Mouse (Mus musculus) spleen, adult 18-20 months (tissue): Measurements from ENCODE around the gene F10.
"Not testable (repeated sequence)": the region's sequence is repeated elsewhere in the genome, so short reads cannot be mapped to it uniquely, and the experiment has no call there.

Source experiments
- DNase-seq, 2 experiments: peaks; one replicate each; pipeline ENCODE4 v3.0.0; 2022; ENCODE audit warnings: mixed read lengths in 2 of 2

The F10 gene

DNA sequence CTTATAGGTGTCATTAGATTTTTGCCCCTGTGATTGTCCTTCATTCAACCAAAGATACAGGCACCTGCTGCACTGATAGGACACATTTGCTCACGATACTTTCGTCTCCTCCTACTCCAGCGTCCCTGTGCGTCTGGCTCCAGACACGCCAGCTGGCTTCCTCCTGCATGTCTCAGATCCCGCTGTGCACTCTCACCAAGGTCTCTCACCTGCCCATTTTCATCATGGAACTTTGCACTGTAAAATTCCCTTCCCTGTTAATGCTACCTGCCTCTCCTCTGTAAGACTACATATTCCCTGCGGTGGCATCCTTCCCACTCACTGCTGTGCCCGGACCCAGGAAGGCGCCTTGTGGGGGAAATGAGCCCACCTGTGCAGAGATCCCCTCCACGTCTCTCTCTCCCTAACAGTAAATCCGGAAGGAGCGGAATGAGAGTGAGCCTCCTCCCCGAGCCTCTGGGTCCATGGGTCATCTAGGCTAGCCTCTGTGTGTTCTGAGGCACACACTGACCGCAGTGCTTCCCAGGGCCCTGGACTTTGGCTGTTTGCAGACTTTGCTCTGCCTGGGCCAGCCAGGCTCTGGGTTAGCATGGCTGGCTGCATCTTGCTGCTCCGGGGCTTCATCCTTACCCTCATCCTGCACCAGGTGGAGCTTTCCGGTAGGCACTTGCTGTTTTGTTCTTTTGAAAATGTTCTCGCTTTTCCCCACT lies 23.5 kb downstream of the F10 start, which contains the start of gene Proz:
TSS of gene Proz (plus strand) at position 474 of the 710 bp plus-strand sequence.
- no peak for DNase-seq

DNA sequence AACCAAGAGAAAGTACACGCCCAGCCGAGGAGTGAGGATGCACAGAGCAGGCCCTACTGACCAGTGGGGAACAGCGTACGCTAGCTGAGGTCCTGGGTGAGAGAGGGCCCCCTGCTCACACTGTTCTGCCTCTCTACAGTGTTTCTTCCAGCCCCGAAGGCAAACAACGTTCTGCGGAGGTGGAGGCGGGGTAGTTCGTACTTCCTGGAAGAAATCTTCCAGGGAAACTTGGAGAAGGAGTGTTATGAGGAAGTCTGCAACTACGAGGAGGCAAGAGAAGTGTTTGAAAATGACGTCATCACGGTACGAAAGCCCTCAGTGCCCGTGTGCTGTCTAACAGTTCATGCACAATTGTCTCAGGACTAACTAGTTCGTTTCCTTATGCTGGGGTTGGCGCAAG lies 26.0 kb downstream of the F10 start:
- DNase-seq, result no peak

DNA sequence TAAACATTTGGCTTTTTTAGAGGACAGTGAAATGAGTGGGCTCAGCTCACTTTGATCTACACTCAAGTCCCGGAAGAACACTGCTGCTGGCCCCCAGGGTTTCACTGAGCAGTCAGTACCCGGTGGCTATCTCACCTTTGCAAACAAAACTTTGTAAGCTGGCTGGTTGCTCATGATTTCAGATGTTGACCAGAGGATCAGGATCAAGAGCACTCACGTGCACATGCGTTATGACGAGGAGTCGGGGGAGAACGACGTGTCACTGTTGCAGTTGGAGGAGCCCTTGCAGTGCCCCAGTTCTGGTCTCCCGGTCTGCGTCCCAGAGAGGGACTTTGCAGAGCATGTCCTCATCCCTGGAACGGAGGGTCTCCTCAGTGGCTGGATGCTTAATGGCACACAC lies 36.1 kb downstream of the F10 start:
- DNase-seq, result no peak

DNA sequence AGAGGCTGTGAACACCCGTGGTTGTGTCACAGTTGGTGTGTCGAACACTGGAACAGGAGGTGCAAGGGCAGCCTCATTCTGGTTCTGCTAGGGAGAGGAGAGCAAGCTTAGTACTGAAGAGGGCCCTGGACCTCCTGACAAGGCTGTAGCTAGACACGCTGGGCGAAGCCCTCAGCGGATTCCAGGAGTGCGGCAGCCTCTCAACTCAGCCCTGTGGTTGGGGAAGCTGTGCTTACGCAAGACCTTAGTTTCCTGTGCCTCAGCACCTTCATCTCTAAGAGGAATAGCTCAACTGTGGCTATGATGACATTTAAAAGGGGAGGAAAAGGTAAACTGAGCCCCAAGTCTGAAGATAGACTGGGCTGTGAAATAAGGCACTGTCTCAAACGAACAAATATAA lies 37.9 kb downstream of the F10 start:
- no peak for DNase-seq

DNA sequence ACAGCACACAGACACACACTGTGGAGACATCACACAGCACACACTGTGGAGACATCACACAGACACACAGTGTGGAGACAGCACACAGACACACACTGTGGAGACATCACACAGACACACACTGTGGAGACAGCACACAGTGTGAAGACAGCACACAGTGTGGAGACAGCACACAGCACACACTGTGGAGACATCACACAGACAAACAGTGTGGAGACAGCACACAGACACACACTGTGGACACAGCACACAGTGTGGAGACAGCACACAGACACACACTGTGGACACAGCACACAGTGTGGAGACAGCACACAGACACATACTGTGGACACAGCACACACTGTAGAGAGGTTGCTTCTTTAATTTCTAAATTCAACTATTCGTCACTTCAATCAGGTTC lies 38.5 kb downstream of the F10 start:
- not testable (repeated sequence) for DNase-seq

DNA sequence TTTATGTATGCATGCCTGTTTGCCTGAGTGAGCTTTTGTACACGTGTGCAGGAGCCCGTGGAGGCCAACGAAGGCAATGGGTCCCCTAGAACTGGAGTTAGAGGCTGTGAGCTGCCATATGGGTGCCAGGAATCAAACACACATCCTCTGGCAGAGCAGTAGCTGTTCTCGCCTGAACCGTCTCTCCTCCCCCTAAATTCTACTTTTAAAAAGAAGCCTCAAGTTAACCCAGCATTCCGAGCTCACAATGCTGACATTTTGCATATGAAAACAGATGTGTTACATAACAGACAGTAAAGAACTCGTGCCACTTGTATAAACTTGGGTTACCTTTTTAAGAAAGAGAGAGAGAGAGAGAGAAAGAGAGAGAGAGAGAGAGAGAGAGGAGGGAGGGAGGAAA lies 40.4 kb downstream of the F10 start:
- DNase-seq, result no peak

DNA sequence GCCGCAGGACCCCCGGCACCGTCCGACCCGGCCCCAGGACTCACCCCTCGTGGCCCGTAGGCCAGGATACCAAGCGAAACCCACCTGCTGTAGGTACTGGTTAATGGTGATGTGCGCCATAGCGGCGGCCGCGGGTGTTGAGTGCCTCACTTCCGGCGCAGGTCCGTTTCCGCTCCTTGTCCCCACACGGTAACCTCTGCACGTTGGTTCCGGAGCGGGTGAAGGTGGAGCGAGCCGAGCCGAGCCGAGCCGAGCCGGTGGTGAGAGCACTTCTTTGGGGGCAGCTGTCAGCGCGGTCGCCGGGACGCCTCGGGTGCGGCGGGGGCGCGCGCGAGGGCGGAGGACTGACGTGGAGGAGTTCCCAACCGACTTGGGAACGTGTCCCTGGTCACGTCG lies 67.6 kb downstream of the F10 start:
- peak; percentile 80 to 88 for DNase-seq

DNA sequence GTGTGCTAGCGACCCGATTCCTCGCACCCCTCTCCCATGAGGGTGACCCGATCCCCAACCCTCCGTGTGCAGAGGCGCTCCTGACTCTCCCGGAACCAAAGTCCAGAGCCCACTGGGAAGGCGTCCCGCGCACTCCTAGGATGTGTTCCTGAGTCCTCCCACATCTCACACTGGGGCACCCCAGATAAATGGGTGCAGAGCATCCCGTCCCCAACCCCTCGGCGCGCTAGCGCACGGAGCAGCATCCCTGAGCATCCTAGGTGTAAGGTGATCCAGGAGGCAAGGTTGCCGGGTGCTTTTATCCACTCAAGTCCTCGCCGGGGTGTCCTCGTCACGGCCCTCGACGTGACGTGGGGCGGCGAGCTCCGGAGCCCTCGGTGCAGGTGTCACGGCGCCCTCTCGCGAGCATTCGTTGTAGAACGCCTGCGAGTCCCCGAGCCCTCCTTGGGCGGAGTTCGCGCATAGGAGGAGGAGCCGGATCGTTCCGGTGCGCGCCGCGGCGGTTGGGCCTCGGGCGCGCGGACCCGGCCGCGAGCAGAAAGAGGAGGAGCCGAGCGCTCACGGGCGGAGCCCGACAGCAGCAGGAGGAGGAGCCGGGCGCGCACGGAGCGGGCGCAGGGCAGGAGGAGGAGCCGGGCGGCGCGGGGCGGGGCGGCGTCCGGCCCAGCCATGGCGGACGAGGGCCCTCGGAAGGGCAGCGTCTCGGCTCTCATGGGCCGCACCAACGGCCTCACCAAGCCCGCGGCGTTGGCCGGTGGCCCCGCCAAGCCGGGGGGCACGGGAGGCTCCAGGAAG lies 68.2 kb downstream of the F10 start, which contains the start of the genes Pcid2 and Cul4a:
TSS of gene Pcid2 (minus strand) at position 373 of the 795 bp plus-strand sequence.
TSS of gene Cul4a (plus strand) at position 535 of the 795 bp plus-strand sequence.
- DNase-seq, result peak; percentile 94

DNA sequence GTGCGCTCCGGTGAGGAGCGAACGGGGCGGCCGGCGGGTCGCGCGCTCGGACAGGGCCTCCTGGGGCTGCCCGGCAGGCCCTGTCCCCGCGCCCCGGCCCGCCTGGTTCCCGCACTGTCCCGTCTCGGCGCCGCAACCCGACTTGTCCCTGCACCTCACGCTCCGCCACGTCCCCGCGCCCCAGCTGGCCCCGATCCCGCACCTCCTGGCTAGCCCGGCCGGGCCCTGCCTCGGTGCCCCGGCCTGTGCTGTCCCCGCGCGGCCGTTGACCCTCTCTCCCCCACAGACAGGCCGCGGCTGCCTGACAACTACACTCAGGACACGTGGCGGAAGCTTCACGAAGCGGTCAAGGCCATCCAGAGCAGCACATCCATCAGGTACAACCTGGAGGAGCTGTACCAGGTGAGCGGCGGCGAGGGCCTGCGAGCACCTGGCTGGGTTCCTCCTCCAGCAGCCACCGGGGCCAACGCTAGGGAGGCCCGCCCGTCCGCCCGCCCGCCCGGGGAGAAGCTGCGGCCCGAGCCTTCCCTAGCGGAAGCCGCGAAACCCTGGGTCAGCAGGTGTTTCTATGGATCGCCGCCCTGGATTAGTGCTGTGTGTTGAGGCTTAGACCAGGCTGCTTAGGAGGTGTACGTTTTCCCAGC lies 68.9 kb downstream of the F10 start:
- no peak for DNase-seq
